Comparison of ENCODE assay signal across 9 mouse cellular contexts in genomic region chr5:46406969-46407368, GRCm38 (mm10).
"Had no signal": no experiment of that assay in that cellular context is flagged by ENCODE, and none has a peak within 500 bp of the region (broad histone marks: within the 10 kb centered on the region; RNA-seq: fewer than 3 reads in every experiment).

No protein-coding gene starts in this region.

- H3K9me3 ChIP-seq: limb, embryonic 12.5 days; liver, embryonic 13.5 days had no signal

- H3K4me3 ChIP-seq: left cerebral cortex, adult 2 months; limb, embryonic 12.5 days; liver, embryonic 13.5 days had no signal

- DNase-seq: kidney, postnatal 25 days; liver; liver, embryonic 13.5 days; liver, postnatal 0 days; lung, postnatal 36 days had no signal

- H3K4me2 ChIP-seq: limb, embryonic 12.5 days; liver, embryonic 13.5 days had no signal

- H3K27ac ChIP-seq: left cerebral cortex, adult 2 months; limb, embryonic 12.5 days; liver, embryonic 13.5 days; stomach, postnatal 0 days had no signal

- H3K9ac ChIP-seq: limb, embryonic 12.5 days; liver, embryonic 13.5 days; liver, postnatal 0 days had no signal

- H3K4me1 ChIP-seq: limb, embryonic 12.5 days; liver, embryonic 13.5 days had no signal

- H3K27me3 ChIP-seq: limb, embryonic 12.5 days; liver, embryonic 13.5 days had no signal

- ATAC-seq: intestine, embryonic 16.5 days; liver, postnatal 0 days had no signal

- H3K36me3 ChIP-seq: limb, embryonic 12.5 days; liver, embryonic 13.5 days had no signal
